Mouse (Mus musculus) Patski (cell line): Measurements from ENCODE around the gene Gm13279. TPM values are rescaled to one million over a fixed set of nuclear protein-coding genes. Genes with fewer than 3 reads are reported as not detected.
"Not testable (repeated sequence)": the region's sequence is repeated elsewhere in the genome, so short reads cannot be mapped to it uniquely, and the experiment has no call there.

Source experiments
- ATAC-seq: fragments of 100-300 bp; one replicate; pipeline ENCODE4 v1.8.0; 2021
- CTCF ChIA-PET: fragments of 350-600 bp; sonication (Branson Sonifier 250); formaldehyde crosslinking; loops from one replicate; lab custom pipeline; 2022; ENCODE audit warnings: inconsistent platforms; lab: Charles Lee
- POLR2A ChIA-PET: fragments of 350-600 bp; sonication (Branson Sonifier 250); formaldehyde crosslinking; loops from one replicate; lab custom pipeline; 2022; ENCODE audit warnings: antibody characterized with exemption, inconsistent platforms; lab: Charles Lee
- DNase-seq: peaks from one replicate; pipeline ENCODE4 v3.0.0-alpha.2; 2011; ENCODE audit warnings: low read depth, low spot score
- H3K27me3 ChIP-seq: fragments of 371-371 bp; one replicate; pipeline ENCODE4 v1.5.1; 2021
- CTCF ChIP-seq: fragments of 100-300 bp; IDR thresholded peaks from one replicate; pipeline ENCODE4 v1.5.1; 2021
- in situ Hi-C: fragments of 300-500 bp; cut with MboI; formaldehyde crosslinking; loops from 3 replicates; pipeline ENCODE4 v1.11.1; 2018; ENCODE audit warnings: low pct_unique_long_range_greater_than_20kb, mixed read lengths
- polyA plus RNA-seq: library from polyadenylated mRNA; unstranded; gene quantifications from one replicate; pipeline ENCODE4 v1.2.3, GENCODE M21; 2021

The Gm13279 gene
- not detected for polyA plus RNA-seq

DNA sequence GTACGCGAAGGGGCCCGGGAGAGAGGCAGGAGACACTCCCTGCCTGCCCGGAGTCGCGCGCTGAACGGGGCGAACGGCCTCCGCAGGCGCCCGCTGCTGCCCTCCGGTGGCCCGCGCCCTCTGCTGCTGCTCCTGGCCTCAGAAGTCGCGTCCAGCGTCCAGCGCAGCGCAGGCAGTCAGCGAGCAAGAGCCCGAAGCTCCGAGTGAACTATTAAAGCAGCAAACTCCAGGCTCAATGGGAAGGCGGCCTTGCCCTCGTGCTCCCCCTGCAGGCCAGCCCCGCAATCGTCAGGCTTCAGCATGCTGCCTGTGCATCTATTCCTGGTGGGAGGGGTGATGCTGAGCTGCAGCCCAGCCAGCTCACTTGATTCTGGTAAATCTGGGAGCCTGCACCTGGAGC is at the start of gene Gm13279:
TSS of gene Gm13279 (plus strand) at position 301 of the 400 bp plus-strand sequence.
- POLR2A ChIA-PET, H3K27me3 ChIP-seq, ATAC-seq, in situ Hi-C loops, DNase-seq, CTCF ChIA-PET: not testable (repeated sequence)

DNA sequence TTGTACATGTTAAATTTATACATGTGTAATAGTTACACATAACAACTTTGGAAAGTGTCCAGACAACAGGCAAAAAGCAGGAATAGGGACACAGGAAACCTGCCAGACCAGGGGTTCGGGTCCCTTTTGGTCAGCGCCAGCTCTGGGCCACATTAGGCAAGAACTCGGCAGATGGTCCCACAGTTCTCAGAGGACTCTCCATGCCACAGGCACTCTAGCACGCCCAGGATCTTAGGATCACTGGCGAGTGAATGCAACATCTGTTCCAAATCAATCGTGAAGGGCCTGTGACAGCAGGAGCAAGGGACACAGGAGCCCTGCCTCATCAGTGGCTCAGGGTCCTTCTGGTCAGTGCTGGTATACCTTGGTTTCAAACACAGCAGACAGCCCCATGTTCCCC is 47.3 kb upstream of the Gm13279 start:
- in situ Hi-C loops: loop anchor here (25.0 kb wide), 3 partner anchors 112 to 387 kb away; partner anchors contain the start of genes Ifna1 and Mtap
- H3K27me3 ChIP-seq: no peaks in the 10 kb centered on the region

DNA sequence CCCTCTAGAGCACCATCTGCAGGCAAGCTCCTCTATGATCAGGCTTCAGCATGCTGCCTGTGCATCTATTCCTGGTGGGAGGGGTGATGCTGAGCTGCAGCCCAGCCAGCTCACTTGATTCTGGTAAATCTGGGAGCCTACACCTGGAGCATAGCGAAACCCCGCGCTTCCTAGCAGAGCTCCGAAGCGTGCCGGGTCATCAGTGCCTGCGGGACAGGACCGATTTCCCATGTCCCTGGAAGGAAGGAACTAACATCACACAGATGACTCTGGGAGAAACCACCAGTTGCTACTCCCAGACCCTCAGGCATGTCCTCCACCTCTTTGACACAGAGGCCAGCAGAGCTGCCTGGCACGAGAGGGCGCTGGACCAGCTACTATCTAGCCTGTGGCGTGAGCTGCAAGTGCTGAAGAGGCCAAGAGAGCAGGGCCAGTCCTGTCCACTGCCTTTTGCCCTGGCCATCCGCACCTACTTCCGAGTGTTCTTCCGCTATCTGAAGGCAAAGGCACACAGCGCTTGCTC is 42.3 kb upstream of the Gm13279 start, which contains the start of gene Gm13271:
TSS of gene Gm13271 (plus strand) at position 51 of the 523 bp plus-strand sequence.
- in situ Hi-C loops: loop anchor here (25.0 kb wide), 3 partner anchors 107 to 382 kb away; partner anchors contain the start of genes Ifna1 and Mtap

More for the DNA sequence above, 47.3 kb upstream of the Gm13279 start:
- ChIA-PET CTCF (no interaction called here), POLR2A (interaction anchor here (0.7 kb wide), 1 partner anchor 1570 kb away, joined by 3 read pairs; no protein-coding TSS in a partner anchor)
- ATAC-seq (no peak), DNase-seq (no peak)
- no peak for TF ChIP-seq CTCF

DNA sequence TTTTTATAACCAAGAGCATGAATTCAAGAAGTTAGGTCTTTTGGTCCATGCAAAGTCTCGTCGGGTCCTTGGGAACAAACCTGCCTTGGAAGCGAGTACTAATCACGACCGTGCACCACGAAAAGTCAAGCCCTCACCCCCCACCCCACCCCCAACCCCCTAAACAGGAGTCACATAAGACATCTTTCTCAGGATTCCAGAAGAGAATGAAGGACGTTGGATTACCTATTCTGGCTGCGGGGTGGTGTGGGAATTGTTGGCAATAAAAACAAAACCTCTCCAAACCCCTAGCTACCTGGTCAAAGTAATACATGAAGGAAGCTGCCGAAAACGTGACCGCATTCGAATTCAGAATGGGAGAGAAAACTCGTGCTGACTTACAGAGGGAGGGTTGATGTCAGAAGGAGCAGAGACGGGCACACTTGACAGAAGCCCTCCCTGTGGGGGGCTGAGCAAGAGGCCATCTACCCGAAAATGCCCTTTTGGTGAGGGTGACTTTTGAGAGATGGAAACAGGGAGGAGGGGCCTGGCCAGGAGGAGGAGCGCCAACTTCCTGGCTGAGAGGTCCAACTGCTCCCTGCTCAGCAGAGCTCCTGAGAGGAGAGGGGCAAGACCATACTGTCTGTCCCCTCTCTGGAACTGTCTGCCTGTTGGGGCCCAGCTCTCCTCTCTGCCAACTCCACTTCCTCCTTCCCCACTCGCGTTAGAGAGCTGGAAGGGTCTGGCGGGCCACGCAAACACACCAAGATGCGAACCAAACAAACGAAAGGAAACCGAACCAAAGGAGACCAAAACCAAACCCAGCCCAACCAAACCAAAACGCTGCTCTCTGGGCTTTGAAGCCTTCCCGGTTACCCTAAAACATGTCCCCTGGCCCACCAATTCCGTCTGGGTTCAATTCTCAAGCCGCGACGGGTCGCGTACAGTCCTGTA is 40.4 kb upstream of the Gm13279 start:
- peak; percentile 77 for DNase-seq
- ChIA-PET CTCF (interaction anchor here (0.6 to 2.6 kb wide), 14 partner anchors 10 to 661 kb away, joined by 3 to 23 read pairs (median 4); no protein-coding TSS in a partner anchor), POLR2A (interaction anchor here (1.5 kb wide), 1 partner anchor 111 kb away, joined by 3 read pairs; no protein-coding TSS in a partner anchor)
- H3K27me3 ChIP-seq: not testable (repeated sequence)
- peak; percentile 0 for ATAC-seq
- in situ Hi-C loops: loop anchor here (25.0 kb wide), 3 partner anchors 105 to 380 kb away; partner anchors contain the start of genes Ifna1 and Mtap

More for the DNA sequence above, 42.3 kb upstream of the Gm13279 start, which contains the start of gene Gm13271:
- H3K27me3 ChIP-seq, POLR2A ChIA-PET, DNase-seq, ATAC-seq: not testable (repeated sequence)
- CTCF ChIA-PET: interaction anchor here (1.3 to 1.7 kb wide), 2 partner anchors 58 to 112 kb away, joined by 3 to 4 read pairs; no protein-coding TSS in a partner anchor

DNA sequence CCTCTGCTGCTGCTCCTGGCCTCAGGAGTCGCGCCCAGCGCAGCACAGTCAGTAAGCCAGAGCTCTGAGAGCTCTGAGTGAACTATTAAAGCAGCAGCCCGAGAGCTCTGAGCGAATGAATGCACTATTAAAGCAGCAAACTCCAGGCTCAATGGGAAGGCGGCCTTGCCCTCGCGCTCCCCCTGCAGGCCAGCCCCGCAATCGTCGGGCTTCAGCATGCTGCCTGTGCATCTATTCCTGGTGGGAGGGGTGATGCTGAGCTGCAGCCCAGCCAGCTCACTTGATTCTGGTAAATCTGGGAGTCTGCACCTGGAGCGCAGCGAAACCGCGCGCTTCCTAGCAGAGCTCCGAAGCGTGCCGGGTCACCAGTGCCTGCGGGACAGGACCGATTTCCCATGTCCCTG is 39.6 kb upstream of the Gm13279 start:
- H3K27me3 ChIP-seq, POLR2A ChIA-PET: not testable (repeated sequence)
- ATAC-seq (peak; percentile 100), DNase-seq (peak; percentile 100)
- CTCF ChIA-PET: interaction anchor here (0.7 to 2.6 kb wide), 14 partner anchors 11 to 662 kb away, joined by 3 to 23 read pairs (median 3); no protein-coding TSS in a partner anchor
- in situ Hi-C loops: loop anchor here (25.0 kb wide), 3 partner anchors 105 to 380 kb away; partner anchors contain the start of genes Ifna1 and Mtap

DNA sequence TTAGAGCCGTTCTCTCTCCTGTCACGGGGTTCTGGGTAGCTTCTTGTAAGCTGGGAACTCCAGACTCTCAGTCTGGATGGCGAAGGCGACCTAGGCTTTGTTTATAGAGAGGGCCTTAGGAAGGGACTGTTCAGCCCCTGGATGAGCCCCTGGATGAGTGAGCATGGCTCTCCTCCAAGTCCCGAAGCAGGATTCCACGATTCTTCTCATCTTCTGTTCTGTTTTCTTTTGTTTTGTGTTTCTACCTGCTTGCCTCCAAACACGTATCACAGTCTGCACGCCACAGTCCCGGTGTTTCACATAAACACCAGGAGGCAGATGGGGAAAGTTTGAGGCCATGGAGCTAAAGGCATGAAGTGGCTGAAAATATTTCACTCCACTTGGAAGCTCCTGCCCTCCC is 38.4 kb upstream of the Gm13279 start:
- in situ Hi-C loops: loop anchor here (25.0 kb wide), 3 partner anchors 104 to 379 kb away; partner anchors contain the start of genes Ifna1 and Mtap
- DNase-seq, POLR2A ChIA-PET, CTCF ChIA-PET, H3K27me3 ChIP-seq, ATAC-seq: not testable (repeated sequence)

DNA sequence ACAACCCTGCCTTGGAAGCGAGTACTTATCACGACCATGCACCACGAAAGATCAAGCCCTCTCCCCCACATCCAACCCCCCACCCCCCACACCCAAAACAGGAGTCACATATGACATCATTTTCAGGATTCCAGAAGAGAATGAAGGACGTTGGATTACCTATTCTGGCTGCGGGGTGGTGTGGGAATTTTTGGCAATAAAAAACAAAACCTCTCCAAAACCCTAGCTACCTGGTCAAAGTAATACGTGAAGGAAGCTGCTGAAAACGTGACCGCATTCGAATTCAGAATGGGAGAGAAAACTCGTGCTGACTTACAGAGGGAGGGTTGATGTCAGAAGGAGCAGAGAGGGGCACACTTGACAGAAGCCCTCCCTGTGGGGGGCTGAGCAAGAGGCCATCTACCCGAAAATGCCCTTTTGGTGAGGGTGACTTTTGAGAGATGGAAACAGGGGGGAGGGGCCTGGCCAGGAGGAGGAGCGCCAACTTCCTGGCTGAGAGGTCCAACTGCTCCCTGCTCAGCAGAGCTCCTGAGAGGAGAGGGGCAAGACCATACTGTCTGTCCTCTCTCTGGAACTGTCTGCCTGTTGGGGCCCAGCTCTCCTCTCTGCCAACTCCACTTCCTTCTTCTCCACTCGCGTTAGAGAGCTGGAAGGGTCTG is 37.5 kb upstream of the Gm13279 start, which contains the start of gene Gm13283:
TSS of gene Gm13283 (plus strand) at position 510 of the 659 bp plus-strand sequence.
- CTCF ChIA-PET, POLR2A ChIA-PET, H3K27me3 ChIP-seq, ATAC-seq, DNase-seq: not testable (repeated sequence)
- in situ Hi-C loops: loop anchor here (25.0 kb wide), 3 partner anchors 103 to 378 kb away; partner anchors contain the start of genes Ifna1 and Mtap

DNA sequence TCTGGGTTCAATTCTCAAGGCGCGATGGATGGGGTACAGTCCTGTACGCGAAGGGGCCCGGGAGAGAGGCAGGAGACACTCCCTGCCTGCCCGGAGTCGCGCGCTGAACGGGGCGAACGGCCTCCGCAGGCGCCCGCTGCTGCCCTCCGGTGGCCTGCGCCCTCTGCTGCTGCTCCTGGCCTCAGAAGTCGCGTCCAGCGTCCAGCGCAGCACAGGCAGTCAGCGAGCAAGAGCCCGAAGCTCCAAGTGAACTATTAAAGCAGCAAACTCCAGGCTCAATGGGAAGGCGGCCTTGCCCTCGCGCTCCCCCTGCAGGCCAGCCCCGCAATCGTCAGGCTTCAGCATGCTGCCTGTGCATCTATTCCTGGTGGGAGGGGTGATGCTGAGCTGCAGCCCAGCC is 36.8 kb upstream of the Gm13279 start:
- CTCF ChIA-PET, ATAC-seq: not testable (repeated sequence)

DNA sequence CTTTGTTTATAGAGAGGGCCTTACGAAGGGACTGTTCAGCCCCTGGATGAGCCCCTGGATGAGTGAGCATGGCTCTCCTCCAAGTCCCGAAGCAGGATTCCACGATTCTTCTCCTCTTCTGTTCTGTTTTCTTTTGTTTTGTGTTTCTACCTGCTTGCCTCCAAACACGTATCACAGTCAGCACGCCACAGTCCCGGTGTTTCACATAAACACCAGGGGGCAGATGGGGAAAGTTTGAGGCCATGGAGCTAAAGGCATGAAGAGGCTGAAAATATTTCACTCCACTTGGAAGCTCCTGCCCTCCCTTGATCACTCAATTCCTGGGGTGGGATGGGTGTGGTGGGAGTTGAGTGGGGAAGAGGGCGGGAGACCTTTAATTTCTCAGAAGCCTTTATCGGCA is 35.4 kb upstream of the Gm13279 start:
- H3K27me3 ChIP-seq, POLR2A ChIA-PET, DNase-seq, ATAC-seq, CTCF ChIA-PET: not testable (repeated sequence)
- in situ Hi-C loops: loop anchor here (25.0 kb wide), 3 partner anchors 101 to 376 kb away; partner anchors contain the start of genes Ifna1 and Mtap

More for the DNA sequence above, 36.8 kb upstream of the Gm13279 start:
- DNase-seq, POLR2A ChIA-PET, H3K27me3 ChIP-seq: not testable (repeated sequence)
- in situ Hi-C loops: loop anchor here (25.0 kb wide), 3 partner anchors 102 to 377 kb away; partner anchors contain the start of genes Ifna1 and Mtap

DNA sequence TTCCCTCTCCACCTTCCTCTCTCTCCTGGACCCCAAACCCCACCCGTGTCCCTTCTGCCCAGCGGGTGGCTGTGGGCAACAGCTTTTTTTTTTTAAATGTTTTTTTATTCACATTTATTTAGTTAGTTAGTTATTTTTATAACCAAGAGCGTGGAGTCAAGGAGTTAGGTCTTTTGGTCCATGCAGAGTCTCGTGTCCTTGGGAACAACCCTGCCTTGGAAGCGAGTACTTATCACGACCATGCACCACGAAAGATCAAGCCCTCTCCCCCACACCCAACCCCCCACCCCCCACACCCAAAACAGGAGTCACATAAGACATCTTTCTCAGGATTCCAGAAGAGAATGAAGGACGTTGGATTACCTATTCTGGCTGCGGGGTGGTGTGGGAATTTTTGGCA is 34.9 kb upstream of the Gm13279 start:
- CTCF ChIA-PET, ATAC-seq, H3K27me3 ChIP-seq, POLR2A ChIA-PET, DNase-seq: not testable (repeated sequence)
- in situ Hi-C loops: loop anchor here (25.0 kb wide), 3 partner anchors 100 to 375 kb away; partner anchors contain the start of genes Ifna1 and Mtap

DNA sequence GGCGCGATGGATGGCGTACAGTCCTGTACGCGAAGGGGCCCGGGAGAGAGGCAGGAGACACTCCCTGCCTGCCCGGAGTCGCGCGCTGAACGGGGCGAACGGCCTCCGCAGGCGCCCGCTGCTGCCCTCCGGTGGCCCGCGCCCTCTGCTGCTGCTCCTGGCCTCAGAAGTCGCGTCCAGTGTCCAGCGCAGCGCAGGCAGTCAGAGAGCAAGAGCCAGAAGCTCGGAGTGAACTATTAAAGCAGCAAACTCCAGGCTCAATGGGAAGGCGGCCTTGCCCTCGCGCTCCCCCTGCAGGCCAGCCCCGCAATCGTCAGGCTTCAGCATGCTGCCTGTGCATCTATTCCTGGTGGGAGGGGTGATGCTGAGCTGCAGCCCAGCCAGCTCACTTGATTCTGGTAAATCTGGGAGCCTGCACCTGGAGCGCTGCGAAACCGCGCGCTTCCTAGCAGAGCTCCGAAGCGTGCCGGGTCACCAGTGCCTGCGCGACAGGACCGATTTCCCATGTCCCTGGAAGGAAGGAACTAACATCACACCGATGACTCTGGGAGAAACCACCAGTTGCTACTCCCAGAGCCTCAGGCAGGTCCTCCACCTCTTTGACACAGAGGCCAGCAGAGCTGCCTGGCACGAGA is 33.7 kb upstream of the Gm13279 start:
- ATAC-seq, POLR2A ChIA-PET: not testable (repeated sequence)

DNA sequence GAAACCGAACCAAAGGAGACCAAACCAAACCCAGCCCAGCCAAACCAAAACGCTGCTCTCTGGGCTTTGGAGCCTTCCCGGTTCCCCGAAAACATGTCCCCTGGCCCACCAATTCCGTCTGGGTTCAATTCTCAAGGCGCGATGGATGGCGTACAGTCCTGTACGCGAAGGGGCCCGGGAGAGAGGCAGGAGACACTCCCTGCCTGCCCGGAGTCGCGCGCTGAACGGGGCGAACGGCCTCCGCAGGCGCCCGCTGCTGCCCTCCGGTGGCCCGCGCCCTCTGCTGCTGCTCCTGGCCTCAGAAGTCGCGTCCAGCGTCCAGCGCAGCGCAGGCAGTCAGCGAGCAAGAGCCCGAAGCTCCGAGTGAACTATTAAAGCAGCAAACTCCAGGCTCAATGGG is 23.7 kb upstream of the Gm13279 start, which contains the start of gene Gm13290:
TSS of gene Gm13290 (plus strand) at position 301 of the 400 bp plus-strand sequence.
- H3K27me3 ChIP-seq, CTCF ChIA-PET, DNase-seq, POLR2A ChIA-PET, ATAC-seq: not testable (repeated sequence)
- in situ Hi-C loops: loop anchor here (25.0 kb wide), 3 partner anchors 89 to 364 kb away; partner anchors contain the start of genes Ifna1 and Mtap

More for the DNA sequence above, 33.7 kb upstream of the Gm13279 start:
- in situ Hi-C loops: loop anchor here (25.0 kb wide), 3 partner anchors 99 to 374 kb away; partner anchors contain the start of genes Ifna1 and Mtap
- CTCF ChIA-PET, H3K27me3 ChIP-seq, DNase-seq: not testable (repeated sequence)

DNA sequence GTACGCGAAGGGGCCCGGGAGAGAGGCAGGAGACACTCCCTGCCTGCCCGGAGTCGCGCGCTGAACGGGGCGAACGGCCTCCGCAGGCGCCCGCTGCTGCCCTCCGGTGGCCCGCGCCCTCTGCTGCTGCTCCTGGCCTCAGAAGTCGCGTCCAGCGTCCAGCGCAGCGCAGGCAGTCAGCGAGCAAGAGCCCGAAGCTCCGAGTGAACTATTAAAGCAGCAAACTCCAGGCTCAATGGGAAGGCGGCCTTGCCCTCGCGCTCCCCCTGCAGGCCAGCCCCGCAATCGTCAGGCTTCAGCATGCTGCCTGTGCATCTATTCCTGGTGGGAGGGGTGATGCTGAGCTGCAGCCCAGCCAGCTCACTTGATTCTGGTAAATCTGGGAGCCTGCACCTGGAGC is 20.6 kb upstream of the Gm13279 start, which contains the start of gene Gm13289:
TSS of gene Gm13289 (plus strand) at position 301 of the 400 bp plus-strand sequence.
- CTCF ChIA-PET, POLR2A ChIA-PET, ATAC-seq, DNase-seq, in situ Hi-C loops, H3K27me3 ChIP-seq: not testable (repeated sequence)
